Comparison of ENCODE assay signal across 20 mouse cellular contexts in the genomic region with DNA sequence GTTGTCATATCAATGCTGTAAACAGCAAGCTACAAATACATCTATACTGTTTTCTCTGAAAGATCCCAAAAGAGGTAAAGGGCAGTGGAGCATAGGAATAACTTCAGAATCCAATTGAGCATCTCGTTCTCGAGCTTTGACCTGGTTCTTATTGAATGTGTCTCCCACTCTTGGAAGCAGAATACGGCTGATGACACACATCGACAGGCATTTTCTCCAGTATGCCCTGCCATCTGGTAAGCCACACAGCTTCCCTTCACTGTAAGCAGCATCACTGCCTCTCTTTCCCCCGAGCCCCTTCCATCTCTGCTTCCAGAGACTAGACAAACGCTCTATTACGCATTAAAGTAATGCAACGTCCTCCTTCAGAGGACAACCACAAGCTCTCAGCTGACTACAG.
DNase-seq lines count a peak whose midpoint lies in the region; ATAC-seq and TF ChIP-seq lines count a peak whose summit lies in the region.
"Had no signal": no experiment of that assay in that cellular context is flagged by ENCODE, and none has a peak within 500 bp of the region (broad histone marks: within the 10 kb centered on the region; RNA-seq: fewer than 3 reads in every experiment).

No protein-coding gene starts in this region.

- no peak overlapping the region for H3K4me3 ChIP-seq in forebrain, embryonic 14.5 days (ENCODE audit: low read depth, low read length)
- no peak overlapping the region for H3K4me3 ChIP-seq in forebrain, embryonic 12.5 days (replicated peaks)
- no peak overlapping the region for H3K4me3 ChIP-seq in hindbrain, postnatal 0 days (ENCODE audit: low read length)
- no peak overlapping the region for H3K4me3 ChIP-seq in hindbrain, embryonic 10.5 days
- no peak overlapping the region for H3K4me3 ChIP-seq in neural tube, embryonic 14.5 days (ENCODE audit: low read depth, low read length)
- H3K4me3 ChIP-seq: embryonic facial prominence, embryonic 10.5 days had no signal

- H3K4me2 ChIP-seq in forebrain, embryonic 14.5 days (ENCODE audit: low read length) = no peak overlapping the region
- H3K4me2 ChIP-seq in forebrain, embryonic 12.5 days = no peak overlapping the region
- H3K4me2 ChIP-seq in hindbrain, postnatal 0 days (ENCODE audit: low read depth, low read length) = no peak overlapping the region
- H3K4me2 ChIP-seq in neural tube, embryonic 14.5 days (ENCODE audit: low read depth, low read length) = no peak overlapping the region
- H3K4me2 ChIP-seq: heart, embryonic 11.5 days had no signal

- 81% methylated on average over 8 of the region's 8 CpGs for WGBS in forebrain, embryonic 14.5 days
- 84% methylated on average over 8 of the region's 8 CpGs for WGBS in forebrain, embryonic 12.5 days
- 63% methylated on average over 8 of the region's 8 CpGs for WGBS in hindbrain, postnatal 0 days
- WGBS in hindbrain, embryonic 10.5 days = 90% methylated on average over 8 of the region's 8 CpGs
- 65% methylated on average over 8 of the region's 8 CpGs for WGBS in neural tube, embryonic 14.5 days

- TF ChIP-seq CTCF in hindbrain, postnatal 0 days (IDR thresholded peaks at IDR 0.05; ENCODE audit: low read depth) = no peak

- peaks cover 44% of the 10 kb centered on the region for H3K36me3 ChIP-seq in forebrain, embryonic 14.5 days (ENCODE audit: control insufficient read depth, insufficient read depth, low read length)
- peaks cover 51% of the 10 kb centered on the region for H3K36me3 ChIP-seq in forebrain, embryonic 12.5 days (replicated peaks)
- peaks cover 41% of the 10 kb centered on the region for H3K36me3 ChIP-seq in hindbrain, postnatal 0 days (ENCODE audit: insufficient read depth, low read length)
- peaks cover 64% of the 10 kb centered on the region for H3K36me3 ChIP-seq in hindbrain, embryonic 10.5 days
- H3K36me3 ChIP-seq in neural tube, embryonic 14.5 days (ENCODE audit: control insufficient read depth, insufficient read depth, low read length) = peaks cover 23% of the 10 kb centered on the region

- H3K4me1 ChIP-seq in forebrain, embryonic 14.5 days (ENCODE audit: control insufficient read depth, insufficient read depth, low read length) = no peaks in the 10 kb centered on the region
- no peaks in the 10 kb centered on the region for H3K4me1 ChIP-seq in forebrain, embryonic 12.5 days
- H3K4me1 ChIP-seq in hindbrain, postnatal 0 days (ENCODE audit: insufficient read depth, low read length) = no peaks in the 10 kb centered on the region
- no peaks in the 10 kb centered on the region for H3K4me1 ChIP-seq in hindbrain, embryonic 10.5 days (replicated peaks)
- H3K4me1 ChIP-seq in neural tube, embryonic 14.5 days (ENCODE audit: control insufficient read depth, insufficient read depth, low read length) = no peaks in the 10 kb centered on the region
- H3K4me1 ChIP-seq: embryonic facial prominence, embryonic 10.5 days had no signal

- peak; percentile 56 for DNase-seq in forebrain, embryonic 14.5 days (ENCODE audit: low spot score)
- DNase-seq in hindbrain, postnatal 0 days (ENCODE audit: low spot score) = no peak
- no peak for DNase-seq in hindbrain, embryonic 10.5 days (ENCODE audit: low spot score)
- no peak for DNase-seq in neural tube, embryonic 10.5 days (ENCODE audit: extremely low spot score, low spot score)
- DNase-seq in lung, postnatal 10 days = no peak
- DNase-seq: adrenal gland, postnatal 14 days; B cell, adult 2 months; cerebellum, postnatal 36 days; gastrocnemius, postnatal 36 days; heart, postnatal 36 days; liver; liver, postnatal 0 days; thymus, postnatal 4 days had no signal

- no peaks in the 10 kb centered on the region for H3K27me3 ChIP-seq in forebrain, embryonic 14.5 days (replicated peaks; ENCODE audit: control insufficient read depth, insufficient read depth, low read length)
- H3K27me3 ChIP-seq in forebrain, embryonic 12.5 days = no peaks in the 10 kb centered on the region
- no peaks in the 10 kb centered on the region for H3K27me3 ChIP-seq in hindbrain, postnatal 0 days (ENCODE audit: insufficient read depth, low read length)
- no peaks in the 10 kb centered on the region for H3K27me3 ChIP-seq in hindbrain, embryonic 10.5 days (ENCODE audit: insufficient read depth, poor library complexity, severe bottlenecking)
- no peaks in the 10 kb centered on the region for H3K27me3 ChIP-seq in neural tube, embryonic 14.5 days (ENCODE audit: control insufficient read depth, insufficient read depth, low read length)
- H3K27me3 ChIP-seq: Patski had no signal

- peak overlapping the region; percentile 55; the same call in 1 of the 2 replicates for H3K27ac ChIP-seq in forebrain, embryonic 14.5 days (ENCODE audit: low read depth, low read length)
- H3K27ac ChIP-seq in forebrain, embryonic 12.5 days = no peak overlapping the region
- H3K27ac ChIP-seq in hindbrain, postnatal 0 days = peak overlapping the region; percentile 16; the same call in 1 of the 2 replicates
- H3K27ac ChIP-seq in hindbrain, embryonic 10.5 days = no peak overlapping the region
- no peak overlapping the region for H3K27ac ChIP-seq in neural tube, embryonic 14.5 days (ENCODE audit: low read depth, low read length)
- H3K27ac ChIP-seq: embryonic facial prominence, embryonic 10.5 days had no signal

- H3K9ac ChIP-seq in forebrain, embryonic 14.5 days (ENCODE audit: low read length) = peak overlapping the region; percentile 17; the same call in 1 of the 2 replicates
- no peak overlapping the region for H3K9ac ChIP-seq in forebrain, embryonic 12.5 days
- H3K9ac ChIP-seq in hindbrain, postnatal 0 days (replicated peaks; ENCODE audit: low read length) = no peak overlapping the region
- no peak overlapping the region for H3K9ac ChIP-seq in neural tube, embryonic 14.5 days (replicated peaks; ENCODE audit: low read depth, low read length)
- H3K9ac ChIP-seq: liver, postnatal 0 days had no signal

- peak; percentile 76; the same call in 1 of the 2 replicates for ATAC-seq in forebrain, embryonic 14.5 days
- ATAC-seq in forebrain, embryonic 12.5 days (ENCODE audit: low FRiP score) = no peak
- ATAC-seq in hindbrain, postnatal 0 days = peak; percentile 40; the same call in 1 of the 2 replicates
- ATAC-seq in neural tube, embryonic 14.5 days (ENCODE audit: low read depth) = 0 out of 2 replicates have a peak, but pooled peaks have one; percentile 21
- ATAC-seq: activated CD4-positive, CD25-positive, alpha-beta regulatory T cell, adult 4 months; intestine, embryonic 16.5 days; liver, postnatal 0 days; Patski had no signal

- no peaks in the 10 kb centered on the region for H3K9me3 ChIP-seq in forebrain, embryonic 14.5 days (replicated peaks; ENCODE audit: control insufficient read depth, low read length)
- H3K9me3 ChIP-seq in forebrain, embryonic 12.5 days = no peaks in the 10 kb centered on the region
- H3K9me3 ChIP-seq in hindbrain, postnatal 0 days (ENCODE audit: low read length) = no peaks in the 10 kb centered on the region
- no peaks in the 10 kb centered on the region for H3K9me3 ChIP-seq in hindbrain, embryonic 10.5 days
- no peaks in the 10 kb centered on the region for H3K9me3 ChIP-seq in neural tube, embryonic 14.5 days (ENCODE audit: control insufficient read depth, low read length)
- H3K9me3 ChIP-seq: embryonic facial prominence, embryonic 10.5 days had no signal

Comparison
In these comparisons a context has a peak if more than half of its experiments do, and no peak if none do; other contexts are left out.
1. H3K27ac ChIP-seq: peak in forebrain, embryonic 14.5 days (single experiment) and hindbrain, postnatal 0 days (single experiment); none in forebrain, embryonic 12.5 days (single experiment), hindbrain, embryonic 10.5 days (single experiment) and neural tube, embryonic 14.5 days (single experiment).